Mouse (Mus musculus) left cerebral cortex, adult 9 months (tissue): ENCODE measurements around the gene Lrrc52.

Experiments
- DNase-seq, 2 experiments: peaks; one replicate each; pipeline ENCODE4 v3.0.0; 2022; ENCODE audit warnings: low spot score in 2 of 2

Lrrc52 gene

DNA sequence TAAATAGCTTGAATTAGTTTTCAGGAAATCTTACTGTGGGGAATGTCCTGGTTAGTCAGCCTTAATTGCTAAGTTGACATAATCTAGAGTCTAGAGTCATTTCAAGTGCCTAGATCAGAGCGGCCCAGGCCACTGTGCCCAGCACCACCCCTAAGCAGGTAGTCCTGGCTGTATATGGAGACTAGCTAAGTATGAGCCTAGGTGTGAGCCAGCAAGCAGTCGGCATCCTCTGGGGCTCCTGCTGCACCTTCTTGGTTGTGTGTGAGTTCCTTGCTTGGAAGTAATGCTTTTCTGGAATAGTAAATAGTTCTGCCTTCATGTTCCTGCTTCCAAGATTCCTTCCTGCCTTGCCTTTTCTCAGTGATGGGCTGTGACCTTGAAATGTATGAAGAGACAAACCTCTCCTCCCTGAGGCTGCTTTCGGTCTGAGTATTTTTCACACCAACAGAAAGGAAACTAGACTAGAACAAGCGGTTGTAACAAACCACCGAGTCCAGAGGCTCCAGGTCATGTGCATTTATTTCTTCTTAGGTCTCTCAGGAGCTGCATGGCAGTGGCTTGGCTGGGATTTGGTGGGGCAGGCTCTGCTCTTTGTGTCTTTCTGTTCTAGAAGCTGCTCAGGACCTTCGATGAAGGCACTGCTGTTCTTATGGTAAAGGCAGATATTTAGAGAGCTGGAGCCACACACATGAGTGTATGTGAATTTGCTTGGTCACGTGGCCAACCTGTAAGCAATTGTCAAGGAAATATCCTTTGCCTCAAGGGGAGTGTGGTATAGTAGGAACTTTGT lies 30.2 kb downstream of the Lrrc52 start:
- no peak for DNase-seq

DNA sequence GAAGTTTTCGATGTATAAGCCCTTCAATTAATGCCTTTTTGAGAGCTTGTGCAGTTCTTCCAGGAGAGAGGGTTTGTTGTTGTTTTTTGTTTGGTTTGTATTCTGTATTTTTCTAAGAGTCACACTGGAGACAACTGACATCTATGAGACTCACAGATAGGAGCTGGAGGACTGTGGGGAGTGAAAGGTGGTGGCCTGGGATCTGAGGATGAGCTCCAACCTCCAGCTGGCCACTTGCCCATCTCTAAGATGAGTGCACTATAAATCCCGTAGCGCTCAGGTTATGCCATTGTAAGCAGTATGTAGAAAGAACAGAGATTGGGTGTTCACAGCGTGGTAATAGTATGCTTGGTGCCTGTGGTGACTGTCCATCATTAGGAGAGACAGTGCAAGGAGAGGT lies 31.6 kb downstream of the Lrrc52 start:
- DNase-seq = no peak

DNA sequence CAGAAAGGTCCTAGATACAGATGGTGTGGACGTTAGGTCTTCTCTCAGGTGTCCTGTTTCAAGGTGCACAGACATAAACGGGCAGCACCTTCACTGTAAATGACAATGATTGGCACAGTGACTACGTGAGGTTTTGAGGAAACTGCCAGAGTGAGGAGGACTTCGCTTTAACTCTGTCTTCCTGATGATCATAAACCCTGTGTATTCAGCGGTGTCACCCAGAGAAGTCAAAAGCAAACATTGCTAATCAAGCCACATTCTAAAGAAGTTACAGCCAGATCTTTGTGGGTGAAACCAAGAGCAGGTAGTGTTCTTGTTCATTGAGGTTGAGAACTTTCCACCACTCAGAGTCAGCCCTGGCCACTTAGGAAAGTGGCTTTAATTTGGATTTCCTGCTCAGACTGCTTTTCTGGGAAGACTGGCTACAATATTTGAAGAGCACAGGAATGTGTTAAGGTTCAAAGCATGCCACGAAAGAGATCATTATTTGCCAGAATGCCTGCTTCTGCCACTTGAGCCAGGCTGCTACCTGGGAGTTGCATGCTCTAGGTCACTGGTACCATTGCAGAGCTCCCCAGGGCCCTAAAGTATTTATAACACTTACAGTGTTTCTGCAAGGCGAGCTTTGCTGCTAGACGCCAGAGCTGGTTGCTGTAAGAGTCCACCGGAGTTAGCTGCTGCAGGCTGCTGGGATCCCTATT lies 35.5 kb downstream of the Lrrc52 start:
- no peak for DNase-seq

DNA sequence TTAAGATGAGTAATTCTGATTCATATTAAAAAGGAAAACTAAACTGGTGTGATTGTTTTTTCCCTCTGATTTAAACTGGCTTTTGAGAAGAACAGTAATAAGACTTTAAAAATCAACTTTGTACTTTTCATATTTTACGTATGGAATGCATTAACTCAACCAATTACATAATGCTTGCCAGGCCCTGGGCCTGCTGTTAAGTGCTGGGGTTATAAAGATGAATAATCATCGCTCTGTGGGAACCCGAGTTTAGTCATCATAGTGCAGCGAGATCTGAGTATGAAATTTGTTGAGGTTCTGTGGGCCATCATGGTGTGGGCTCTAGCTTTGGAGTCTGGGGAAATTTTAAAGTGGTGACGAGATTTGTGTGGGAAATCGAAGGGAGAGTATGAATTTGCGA lies 39.9 kb downstream of the Lrrc52 start:
- no peak for DNase-seq

- DNase-seq = no peak
These were observed 41.0 kb downstream of the Lrrc52 start for GRCm38 (mm10) chr1:167425572-167425971.

DNA sequence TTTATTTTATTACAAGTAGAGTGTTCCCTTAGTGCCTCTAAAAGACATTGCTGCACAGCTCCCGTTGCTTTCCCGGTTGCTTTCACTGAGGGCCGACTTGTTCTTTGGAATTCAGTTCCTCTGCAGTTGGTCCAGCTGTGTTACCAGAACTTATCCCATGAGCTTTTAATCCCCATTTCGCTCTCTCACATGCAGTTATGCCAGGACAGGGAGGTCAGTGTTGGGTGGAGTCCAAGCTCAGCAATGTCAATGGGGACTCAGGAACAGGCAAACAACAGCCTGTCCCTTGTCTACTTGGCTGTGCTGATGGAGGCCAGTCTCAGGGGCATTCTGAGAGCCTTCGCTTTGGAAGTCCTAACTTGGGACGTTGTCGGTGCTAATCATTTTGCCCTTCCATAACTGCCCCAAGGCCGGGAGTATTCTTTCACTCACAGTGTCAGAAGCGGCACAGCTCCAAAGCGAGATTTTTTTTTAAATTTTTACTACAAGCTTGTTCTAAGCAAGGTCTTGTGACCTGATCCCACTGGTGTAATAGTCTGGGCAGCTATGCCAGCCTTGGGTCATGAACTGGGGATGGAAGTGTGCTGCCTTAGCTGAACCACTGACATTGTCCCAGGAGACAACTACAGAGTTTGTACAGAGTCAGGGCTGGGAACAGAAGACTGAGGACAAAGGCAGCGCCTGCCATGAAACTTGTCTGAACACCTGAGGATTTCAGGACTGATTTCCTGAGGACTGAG lies 43.9 kb downstream of the Lrrc52 start:
- DNase-seq = no peak

GRCm38 (mm10) chr1:167414846-167415245 lies 51.7 kb downstream of the Lrrc52 start:
- DNase-seq = peak in 1 of 2 experiments; percentile 83

- no peak for DNase-seq
These were observed 54.4 kb downstream of the Lrrc52 start for GRCm38 (mm10) chr1:167411991-167412715.

DNA sequence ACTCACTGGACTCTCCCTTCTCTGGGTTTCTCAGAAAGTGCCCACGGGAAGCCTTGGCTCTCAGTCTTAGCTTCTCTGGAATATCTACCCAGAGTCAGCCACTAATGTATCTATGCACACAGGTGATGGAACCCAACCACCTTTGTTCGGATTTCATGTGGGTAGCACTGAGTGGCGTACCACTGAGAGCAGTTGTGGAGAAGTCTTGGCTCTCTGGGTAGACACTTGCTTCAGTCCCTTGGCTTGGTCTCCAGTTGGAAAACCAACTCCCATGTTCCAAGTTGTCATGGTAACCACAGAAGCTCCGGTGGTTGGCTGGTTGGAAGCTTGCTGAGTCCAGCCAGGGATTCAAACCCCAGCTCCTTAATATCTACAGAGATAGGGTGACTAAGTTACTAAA lies 57.0 kb downstream of the Lrrc52 start:
- DNase-seq = no peak

GRCm38 (mm10) chr1:167405237-167405636 lies 61.3 kb downstream of the Lrrc52 start:
- DNase-seq = no peak
